Mouse (Mus musculus): ENCODE results near the gene Abhd14a. TPM values are rescaled to one million over a fixed set of nuclear protein-coding genes. Genes with fewer than 3 reads are reported as not detected.

Abhd14a gene
- total RNA-seq, 4 experiments from 2014 or later = 17.5 to 20.6 (median 19.5) TPM

GRCm38 (mm10) chr9:106469317-106469716 is 21.8 kb upstream of the Abhd14a start:
- no peak for DNase-seq (ENCODE audit: low spot score)

GRCm38 (mm10) chr9:106467746-106468145 is 20.3 kb upstream of the Abhd14a start:
- DNase-seq (ENCODE audit: low spot score) = no peak

- no peak for DNase-seq (ENCODE audit: low spot score)
Measured at GRCm38 (mm10) chr9:106466721-106467120, 19.2 kb upstream of the Abhd14a start.

GRCm38 (mm10) chr9:106465571-106466200 is 18.2 kb upstream of the Abhd14a start, which contains the start of gene Gpr62:
Gpr62 (minus strand) TSS chr9:106465938.
- no peak for DNase-seq (ENCODE audit: low spot score)

GRCm38 (mm10) chr9:106464751-106465541 is 17.5 kb upstream of the Abhd14a start:
- no peak for DNase-seq (ENCODE audit: low spot score)

- DNase-seq (ENCODE audit: low spot score) = no peak
Measured at GRCm38 (mm10) chr9:106463122-106464063, 15.9 kb upstream of the Abhd14a start.

- DNase-seq (ENCODE audit: low spot score) = no peak
Measured at GRCm38 (mm10) chr9:106462430-106462800, 14.9 kb upstream of the Abhd14a start.

GRCm38 (mm10) chr9:106461641-106462429 is 14.4 kb upstream of the Abhd14a start:
- DNase-seq (ENCODE audit: low spot score) = no peak

GRCm38 (mm10) chr9:106461026-106461415 is 13.5 kb upstream of the Abhd14a start:
- DNase-seq (ENCODE audit: low spot score) = no peak

GRCm38 (mm10) chr9:106460401-106461025 is 13.0 kb upstream of the Abhd14a start:
- DNase-seq (ENCODE audit: low spot score) = no peak

GRCm38 (mm10) chr9:106459946-106460345 is 12.5 kb upstream of the Abhd14a start:
- DNase-seq (ENCODE audit: low spot score) = no peak

GRCm38 (mm10) chr9:106457920-106458319 is 10.4 kb upstream of the Abhd14a start:
- no peak for DNase-seq (ENCODE audit: low spot score)

GRCm38 (mm10) chr9:106457163-106457559 is 9.7 kb upstream of the Abhd14a start:
- DNase-seq (ENCODE audit: low spot score) = no peak

- DNase-seq (ENCODE audit: low spot score) = no peak
Measured at GRCm38 (mm10) chr9:106456325-106457162, 9.1 kb upstream of the Abhd14a start.

GRCm38 (mm10) chr9:106454888-106455681 is 7.6 kb upstream of the Abhd14a start:
- no peak for DNase-seq (ENCODE audit: low spot score)

GRCm38 (mm10) chr9:106454071-106454761 is 6.7 kb upstream of the Abhd14a start:
- DNase-seq (ENCODE audit: low spot score) = no peak

- DNase-seq (ENCODE audit: low spot score) = no peak
Measured at GRCm38 (mm10) chr9:106453271-106454070, 6.0 kb upstream of the Abhd14a start, which contains the start of gene Pcbp4. Pcbp4 (plus strand) TSS chr9:106453291.

Data from heart, adult 8-10 months (tissue).